Mouse (Mus musculus): ENCODE measurements around the gene Mrpl14. TPM values are rescaled to one million over a fixed set of nuclear protein-coding genes. Genes with fewer than 3 reads are reported as not detected.

Mrpl14 gene
- polyA plus RNA-seq, 1 experiment from 2014 or later, result 108 TPM

GRCm38 (mm10) chr17:45664608-45665007 lies 21.5 kb upstream of the Mrpl14 start:
- TF ChIP-seq CTCF (IDR thresholded peaks at IDR 0.05), result no peak
- ATAC-seq (peak; percentile 2), DNase-seq (ENCODE audit: low read depth, low spot score) (no peak)
- H3K27me3 ChIP-seq, result no peaks in the 10 kb centered on the region
- in situ Hi-C loops (cut with MboI; ENCODE audit: low pct_unique_long_range_greater_than_20kb), result no loop called here
- POLR2A ChIA-PET, result interaction anchor here (0.6 kb wide), 1 partner anchor 1946 kb away, joined by 3 read pairs; the partner anchor contains the start of gene Bysl
- CTCF ChIA-PET, result interaction anchor here (0.9 to 2.9 kb wide), 6 partner anchors 10 to 59 kb away, joined by 3 to 23 read pairs (median 8); no protein-coding TSS in a partner anchor

GRCm38 (mm10) chr17:45666091-45666490 lies 20.0 kb upstream of the Mrpl14 start:
- CTCF ChIA-PET, result interaction anchor here (1.5 kb wide), 1 partner anchor 9 kb away, joined by 4 read pairs; no protein-coding TSS in a partner anchor
- no peak for TF ChIP-seq CTCF (IDR thresholded peaks at IDR 0.05)
- in situ Hi-C loops (cut with MboI; ENCODE audit: low pct_unique_long_range_greater_than_20kb), result no loop called here
- DNase-seq (ENCODE audit: low read depth, low spot score) (no peak), ATAC-seq (no peak)
- H3K27me3 ChIP-seq, result no peaks in the 10 kb centered on the region
- POLR2A ChIA-PET, result no interaction called here

- no peak for TF ChIP-seq CTCF (IDR thresholded peaks at IDR 0.05)
- DNase-seq (ENCODE audit: low read depth, low spot score) (no peak), ATAC-seq (no peak)
- no peaks in the 10 kb centered on the region for H3K27me3 ChIP-seq
- POLR2A ChIA-PET, result no interaction called here
- CTCF ChIA-PET, result interaction anchor here (1.3 to 1.6 kb wide), 3 partner anchors 10 to 12 kb away, joined by 4 to 7 read pairs (median 4); no protein-coding TSS in a partner anchor
- in situ Hi-C loops (cut with MboI; ENCODE audit: low pct_unique_long_range_greater_than_20kb), result no loop called here
Measured at GRCm38 (mm10) chr17:45667481-45667880, 18.6 kb upstream of the Mrpl14 start.

GRCm38 (mm10) chr17:45667986-45668385 lies 18.1 kb upstream of the Mrpl14 start:
- TF ChIP-seq CTCF (IDR thresholded peaks at IDR 0.05), result no peak
- CTCF ChIA-PET, result interaction anchor here (1.6 kb wide), 1 partner anchor 12 kb away, joined by 4 read pairs; no protein-coding TSS in a partner anchor
- H3K27me3 ChIP-seq, result no peaks in the 10 kb centered on the region
- DNase-seq (ENCODE audit: low read depth, low spot score) (no peak), ATAC-seq (no peak)
- POLR2A ChIA-PET, result no interaction called here
- in situ Hi-C loops (cut with MboI; ENCODE audit: low pct_unique_long_range_greater_than_20kb), result no loop called here

- H3K27me3 ChIP-seq, result no peaks in the 10 kb centered on the region
- ChIA-PET POLR2A (no interaction called here), CTCF (interaction anchor here (1.2 to 1.5 kb wide), 3 partner anchors 9 to 46 kb away, joined by 3 to 4 read pairs (median 4); no protein-coding TSS in a partner anchor)
- no peak for TF ChIP-seq CTCF (IDR thresholded peaks at IDR 0.05)
- DNase-seq (ENCODE audit: low read depth, low spot score) (no peak), ATAC-seq (no peak)
- in situ Hi-C loops (cut with MboI; ENCODE audit: low pct_unique_long_range_greater_than_20kb), result loop anchor here (5.0 kb wide), 1 partner anchor 45 kb away; no protein-coding TSS in a partner anchor
Measured at GRCm38 (mm10) chr17:45671821-45672220, 14.3 kb upstream of the Mrpl14 start.

GRCm38 (mm10) chr17:45672598-45672997 lies 13.5 kb upstream of the Mrpl14 start:
- no peak for DNase-seq (ENCODE audit: low read depth, low spot score)
- no peaks in the 10 kb centered on the region for H3K27me3 ChIP-seq
- in situ Hi-C loops (cut with MboI; ENCODE audit: low pct_unique_long_range_greater_than_20kb), result loop anchor here (5.0 kb wide), 1 partner anchor 45 kb away; no protein-coding TSS in a partner anchor
- ATAC-seq, result no peak
- POLR2A ChIA-PET, result no interaction called here
- no peak for TF ChIP-seq CTCF (IDR thresholded peaks at IDR 0.05)
- CTCF ChIA-PET, result interaction anchor here (1.5 kb wide), 2 partner anchors 10 to 45 kb away, joined by 4 read pairs; no protein-coding TSS in a partner anchor

- no peak for DNase-seq (ENCODE audit: low read depth, low spot score)
- TF ChIP-seq CTCF (IDR thresholded peaks at IDR 0.05), result no peak
Measured at GRCm38 (mm10) chr17:45678106-45678505, 8.0 kb upstream of the Mrpl14 start.

GRCm38 (mm10) chr17:45680391-45680980 lies 5.6 kb upstream of the Mrpl14 start:
- ATAC-seq, result peak; percentile 19
- no peak for TF ChIP-seq CTCF (IDR thresholded peaks at IDR 0.05)
- in situ Hi-C loops (cut with MboI; ENCODE audit: low pct_unique_long_range_greater_than_20kb), result no loop called here
- H3K27me3 ChIP-seq, result no peaks in the 10 kb centered on the region
- POLR2A ChIA-PET, result no interaction called here
- CTCF ChIA-PET, result interaction anchor here (1.6 kb wide), 1 partner anchor 37 kb away, joined by 3 read pairs; no protein-coding TSS in a partner anchor
- no peak for DNase-seq (ENCODE audit: low read depth, low spot score)

More at GRCm38 (mm10) chr17:45678106-45678505, 8.0 kb upstream of the Mrpl14 start:
- CTCF ChIA-PET, result interaction anchor here (0.7 to 2.6 kb wide), 8 partner anchors 8 to 112 kb away, joined by 3 to 13 read pairs (median 6); no protein-coding TSS in a partner anchor
- ATAC-seq, result no peak
- POLR2A ChIA-PET, result interaction anchor here (0.8 kb wide), 1 partner anchor 9 kb away, joined by 4 read pairs; no protein-coding TSS in a partner anchor
- no peaks in the 10 kb centered on the region for H3K27me3 ChIP-seq
- in situ Hi-C loops (cut with MboI; ENCODE audit: low pct_unique_long_range_greater_than_20kb), result no loop called here

- ATAC-seq, result no peak
- no peaks in the 10 kb centered on the region for H3K27me3 ChIP-seq
- ChIA-PET CTCF (interaction anchor here (1.6 to 2.7 kb wide), 2 partner anchors 10 to 43 kb away, joined by 4 to 8 read pairs; no protein-coding TSS in a partner anchor), POLR2A (no interaction called here)
- DNase-seq (ENCODE audit: low read depth, low spot score), result no peak
- no peak for TF ChIP-seq CTCF (IDR thresholded peaks at IDR 0.05)
- in situ Hi-C loops (cut with MboI; ENCODE audit: low pct_unique_long_range_greater_than_20kb), result no loop called here
Measured at GRCm38 (mm10) chr17:45681588-45681987, 4.5 kb upstream of the Mrpl14 start.

GRCm38 (mm10) chr17:45682843-45683242 lies 3.3 kb upstream of the Mrpl14 start:
- DNase-seq (ENCODE audit: low read depth, low spot score) (no peak), ATAC-seq (no peak)
- no peak for TF ChIP-seq CTCF (IDR thresholded peaks at IDR 0.05)
- POLR2A ChIA-PET, result interaction anchor here (0.6 kb wide), 1 partner anchor 40 kb away, joined by 3 read pairs; no protein-coding TSS in a partner anchor
- CTCF ChIA-PET, result interaction anchor here (1.6 to 2.7 kb wide), 2 partner anchors 11 to 42 kb away, joined by 4 to 8 read pairs; no protein-coding TSS in a partner anchor
- in situ Hi-C loops (cut with MboI; ENCODE audit: low pct_unique_long_range_greater_than_20kb), result no loop called here
- H3K27me3 ChIP-seq, result no peaks in the 10 kb centered on the region

GRCm38 (mm10) chr17:45684667-45685131 lies 1.4 kb upstream of the Mrpl14 start:
- CTCF ChIA-PET, result interaction anchor here (1.0 kb wide), 1 partner anchor 39 kb away, joined by 4 read pairs; no protein-coding TSS in a partner anchor
- in situ Hi-C loops (cut with MboI; ENCODE audit: low pct_unique_long_range_greater_than_20kb), result no loop called here
- ATAC-seq, result no peak

More at GRCm38 (mm10) chr17:45684667-45685131, 1.4 kb upstream of the Mrpl14 start:
- no peak for TF ChIP-seq CTCF (IDR thresholded peaks at IDR 0.05)
- H3K27me3 ChIP-seq, result no peaks in the 10 kb centered on the region
- no peak for DNase-seq (ENCODE audit: low read depth, low spot score)
- POLR2A ChIA-PET, result interaction anchor here (1.1 kb wide), 1 partner anchor 10 kb away, joined by 4 read pairs; no protein-coding TSS in a partner anchor

Measured in Patski (cell line).